Mouse (Mus musculus) central nervous system, embryonic 18 days (tissue): ENCODE measurements around the gene Efemp1. TPM values are rescaled to one million over a fixed set of nuclear protein-coding genes. Genes with fewer than 3 reads are reported as not detected.

Experiments
- polyA plus RNA-seq: library from polyadenylated mRNA; depleted of rRNA; stranded (reverse); fragments of >200 nt; gene quantifications from 2 replicates; pipeline ENCODE4 v1.2.3, GENCODE M21; 2012; rRNA removed

Gene Efemp1
- 4.5 and 5.4 TPM in 2 replicates for polyA plus RNA-seq

GRCm38 (mm10) chr11:28853102-28853800 lies at the start of gene Efemp1:
Efemp1 (plus strand) TSS chr11:28853204.

